Mouse (Mus musculus): Measurements from ENCODE around the gene Spink4.

Gene Spink4

DNA sequence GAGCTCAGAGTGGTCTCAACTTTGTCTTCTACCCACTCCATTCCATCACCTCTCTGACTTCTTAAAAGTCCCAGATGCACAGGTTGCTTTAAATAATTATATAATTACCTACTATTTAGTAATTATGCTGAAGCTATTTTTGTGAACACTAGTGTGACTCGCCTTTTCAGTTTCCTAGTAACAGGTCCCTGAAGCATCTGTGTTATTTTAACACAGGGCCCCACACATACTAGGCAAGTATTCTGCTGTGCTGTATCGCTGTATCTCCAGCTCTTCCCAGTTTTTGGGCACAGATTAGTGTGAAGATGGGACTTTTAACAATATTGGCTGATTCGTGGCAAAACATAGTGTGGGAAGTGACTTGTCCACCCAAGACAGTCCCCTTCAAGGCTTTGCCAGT is 43.7 kb downstream of the Spink4 start:
- no peak for DNase-seq (ENCODE audit: extremely low read depth, low read depth)

- no peak for DNase-seq (ENCODE audit: extremely low read depth, low read depth)
Measured at GRCm38 (mm10) chr4:40969161-40969560, 49.3 kb downstream of the Spink4 start.

GRCm38 (mm10) chr4:40969781-40970591 is 50.1 kb downstream of the Spink4 start:
- DNase-seq (ENCODE audit: extremely low read depth, low read depth): no peak

DNA sequence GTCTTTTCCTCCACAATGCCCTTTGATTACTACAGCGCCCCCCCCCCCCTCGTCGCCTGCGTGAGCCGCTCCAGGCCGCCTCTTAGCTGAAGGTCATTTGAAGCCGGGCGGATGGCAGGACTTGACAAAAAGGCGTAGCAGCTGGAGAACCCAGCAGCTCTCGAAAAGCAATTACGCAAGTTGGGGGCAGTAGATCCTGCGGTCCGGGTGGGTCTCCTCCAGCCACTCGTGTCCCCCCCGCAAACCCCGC is 50.7 kb downstream of the Spink4 start:
- no peak for DNase-seq (ENCODE audit: extremely low read depth, low read depth)

DNA sequence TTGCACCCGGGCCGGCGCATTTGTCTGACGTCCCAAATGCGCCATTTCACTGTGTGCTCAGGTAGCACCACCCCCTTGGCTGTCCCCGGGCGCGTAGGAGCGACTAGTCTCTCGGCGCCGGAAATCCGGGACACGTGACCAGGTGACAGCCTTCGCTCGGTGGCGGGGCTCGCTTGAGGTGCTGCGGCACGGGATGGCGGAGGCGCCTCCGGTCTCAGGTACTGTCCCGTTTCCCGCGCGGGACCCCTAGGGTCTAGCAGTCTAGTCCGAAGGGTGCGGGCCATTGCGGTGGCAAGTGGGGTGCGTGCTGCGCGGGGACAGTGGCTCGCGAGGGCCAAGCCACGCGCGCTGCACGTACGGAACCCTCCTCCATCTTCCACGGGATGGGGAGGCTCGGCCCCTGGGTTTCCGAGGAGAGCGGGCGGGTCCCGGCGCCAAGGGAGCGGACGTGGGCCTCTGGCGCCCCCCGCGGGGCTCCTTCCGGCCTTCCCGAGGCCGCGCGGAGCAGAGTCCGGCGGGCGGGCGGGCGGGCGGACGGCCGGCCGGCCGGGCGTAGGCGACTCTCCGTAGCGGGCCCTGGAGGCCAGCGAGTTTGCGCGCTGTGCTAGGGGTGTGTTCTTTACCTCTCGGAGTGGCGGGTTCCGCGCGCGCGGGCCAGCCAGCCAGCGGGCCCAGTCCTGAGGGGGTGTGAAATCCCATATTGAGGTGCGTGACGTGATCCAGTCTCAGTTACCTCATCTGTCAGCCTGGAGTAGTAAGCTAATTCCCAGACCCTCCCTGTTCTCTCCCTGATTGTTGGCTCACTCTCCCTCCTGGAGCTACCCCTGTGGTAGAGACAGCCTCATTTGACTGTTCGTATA is 51.2 kb downstream of the Spink4 start, which contains the start of gene Nfx1:
Nfx1 (plus strand) TSS at position 65 of the 860 bp plus-strand sequence.
- DNase-seq (ENCODE audit: extremely low read depth, low read depth): peak; percentile 88

DNA sequence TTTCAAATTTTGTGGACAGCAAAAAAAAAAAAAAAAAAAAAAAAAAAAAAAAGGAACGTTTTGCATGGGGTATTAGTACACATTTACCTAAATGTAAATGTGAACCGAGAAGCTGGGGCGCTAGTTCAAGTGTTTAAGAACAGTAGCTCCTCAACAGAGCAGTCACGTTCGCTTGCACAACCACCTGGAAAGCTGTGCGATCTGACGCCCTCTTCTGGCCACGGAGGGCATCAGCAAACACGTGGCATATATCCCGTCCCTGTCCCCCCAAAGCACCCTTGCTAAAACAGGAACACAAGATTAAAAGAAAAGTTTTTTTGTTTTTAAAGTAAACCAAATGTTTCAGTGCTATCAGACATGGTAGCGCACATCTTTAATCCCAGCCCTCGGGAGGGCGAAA is 51.9 kb downstream of the Spink4 start:
- peak; percentile 64 for DNase-seq (ENCODE audit: extremely low read depth, low read depth)

DNA sequence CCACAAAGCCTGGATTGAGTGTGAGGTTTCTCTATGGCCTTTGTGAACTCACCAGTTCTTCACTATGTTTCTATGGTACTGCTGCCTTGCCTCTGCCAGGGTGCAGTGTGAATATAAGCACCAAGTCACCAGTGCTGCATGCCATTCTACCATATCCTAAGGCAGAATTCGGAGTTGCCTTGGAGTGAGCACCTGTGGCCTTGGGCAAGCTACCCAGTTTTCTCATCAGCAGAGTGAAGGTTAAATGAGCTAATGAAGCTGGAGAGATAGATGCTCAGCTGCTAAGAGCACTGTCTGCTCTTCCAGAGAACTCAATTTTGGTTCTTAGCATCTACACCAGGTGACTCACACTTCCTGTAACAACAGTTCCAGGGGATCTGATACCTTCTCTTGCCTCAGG is 54.2 kb downstream of the Spink4 start:
- DNase-seq (ENCODE audit: extremely low read depth, low read depth): no peak

DNA sequence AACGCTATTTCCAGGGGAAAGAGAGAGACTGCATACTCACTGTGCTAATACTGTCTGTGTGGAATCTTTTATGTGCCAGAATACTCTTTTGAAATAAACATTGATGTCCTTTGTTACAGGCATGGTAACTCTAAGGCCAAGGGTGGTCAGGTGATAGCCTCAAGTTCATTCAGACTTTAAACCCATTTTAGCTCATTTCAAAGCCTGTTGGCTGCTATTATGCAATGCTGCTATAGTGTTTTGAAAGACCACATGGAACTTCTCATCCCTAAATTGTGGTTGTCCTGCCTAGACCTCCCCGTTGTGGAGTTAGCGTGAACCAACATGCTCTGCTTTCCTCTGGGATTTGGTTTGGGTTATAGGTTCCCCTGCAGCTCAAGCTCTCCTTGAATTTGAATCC is 55.8 kb downstream of the Spink4 start:
- DNase-seq (ENCODE audit: extremely low read depth, low read depth): no peak

- no peak for DNase-seq (ENCODE audit: extremely low read depth, low read depth)
Measured at GRCm38 (mm10) chr4:40976651-40977050, 56.8 kb downstream of the Spink4 start.

DNA sequence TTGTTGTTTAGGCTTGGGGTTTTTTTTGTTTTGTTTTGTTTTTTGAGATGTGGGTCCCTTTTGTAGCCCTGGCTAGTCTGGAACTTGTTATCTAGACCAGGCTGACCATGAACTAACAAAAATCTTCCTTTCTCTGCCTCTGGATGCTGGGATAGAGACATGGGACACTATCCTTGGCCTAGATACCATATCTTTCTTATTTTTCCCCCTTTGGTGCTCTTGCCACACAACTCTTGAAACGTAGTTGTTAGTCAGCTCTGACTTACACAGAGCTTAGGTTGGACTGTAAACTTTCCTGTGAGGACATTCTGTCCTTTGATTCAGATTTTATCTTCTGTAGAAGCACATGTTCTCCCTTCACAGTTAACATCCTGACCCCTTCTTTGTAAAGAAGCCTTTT is 59.6 kb downstream of the Spink4 start:
- DNase-seq (ENCODE audit: extremely low read depth, low read depth): no peak

All from MEL-GATA-1-ER (cell line).